Mouse (Mus musculus): Measurements from ENCODE around the gene Man1a. TPM values are rescaled to one million over a fixed set of nuclear protein-coding genes. Genes with fewer than 3 reads are reported as not detected.

Man1a gene
- polyA plus RNA-seq, 1 experiment: 48.9 TPM

GRCm38 (mm10) chr10:53915719-53916118 is 160.7 kb downstream of the Man1a start:
- DNase-seq (ENCODE audit: low spot score): no peak

DNA sequence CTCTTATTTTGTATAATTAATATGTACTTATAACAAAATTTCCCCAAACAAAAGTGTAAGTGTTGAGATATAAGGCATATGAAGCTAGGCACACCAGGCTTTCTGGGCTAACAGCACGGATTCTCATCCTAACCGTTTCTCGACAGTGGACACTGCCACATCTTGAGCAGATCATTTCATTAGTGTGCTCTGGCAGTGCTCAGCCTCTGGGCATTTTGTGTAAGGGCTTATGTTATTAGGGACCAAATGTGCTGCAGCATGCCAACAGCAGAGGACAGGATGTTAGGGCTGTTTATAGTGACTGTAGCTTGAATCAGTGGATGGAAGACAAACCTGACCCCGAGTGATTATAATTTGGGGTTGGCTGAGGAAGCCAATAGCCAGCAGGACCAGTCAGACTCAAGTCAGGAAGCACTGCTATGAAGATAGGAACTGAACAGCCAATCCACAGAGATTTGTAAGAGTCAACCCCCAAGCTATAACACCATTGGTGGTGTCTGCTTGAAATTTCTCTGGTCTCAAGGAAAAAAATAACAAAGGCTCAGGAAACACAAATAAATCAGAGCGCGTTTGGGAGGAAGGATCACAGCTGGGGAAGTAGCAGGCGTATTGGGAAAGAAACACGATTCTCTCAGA is 161.3 kb downstream of the Man1a start:
- no peak for DNase-seq (ENCODE audit: low spot score)

GRCm38 (mm10) chr10:53913546-53914312 is 162.7 kb downstream of the Man1a start:
- DNase-seq (ENCODE audit: low spot score): no peak

- DNase-seq (ENCODE audit: low spot score): no peak
Observed at GRCm38 (mm10) chr10:53889512-53889911, 186.9 kb downstream of the Man1a start.

DNA sequence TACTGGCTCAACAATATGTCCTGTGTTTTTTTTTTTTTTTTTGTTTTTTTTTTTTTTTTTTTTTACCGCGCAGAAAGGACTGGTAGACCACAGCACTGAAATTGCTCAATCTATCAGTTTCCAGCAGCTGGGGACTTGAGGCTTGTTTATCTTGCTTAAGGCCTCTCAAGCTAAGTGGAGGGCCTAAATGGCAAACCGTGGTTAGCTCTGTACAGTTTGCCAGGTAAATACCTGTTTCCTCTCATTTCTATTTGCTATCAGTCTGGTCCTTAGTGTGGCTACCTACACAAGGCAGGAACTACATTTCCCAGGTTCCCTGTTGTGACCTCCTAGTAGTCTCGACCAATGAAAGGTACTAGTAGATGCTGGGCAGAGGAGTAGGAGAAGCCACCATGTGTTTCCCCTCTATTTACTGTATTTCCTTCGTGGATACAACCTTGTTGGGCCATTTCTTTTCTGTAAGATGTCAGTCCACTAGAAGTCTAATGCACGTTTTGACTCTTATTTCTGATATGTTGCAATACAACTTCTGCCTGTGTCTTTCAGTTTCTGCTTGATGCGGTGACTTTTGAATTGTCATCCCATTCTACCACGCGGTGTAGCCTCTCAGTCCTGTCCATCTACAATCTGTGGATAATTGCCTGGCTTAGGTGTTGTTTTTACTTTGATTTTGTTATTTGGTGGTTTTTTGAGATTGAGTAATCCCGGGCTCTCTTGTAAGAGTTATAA is 187.9 kb downstream of the Man1a start:
- no peak for DNase-seq (ENCODE audit: low spot score)

DNA sequence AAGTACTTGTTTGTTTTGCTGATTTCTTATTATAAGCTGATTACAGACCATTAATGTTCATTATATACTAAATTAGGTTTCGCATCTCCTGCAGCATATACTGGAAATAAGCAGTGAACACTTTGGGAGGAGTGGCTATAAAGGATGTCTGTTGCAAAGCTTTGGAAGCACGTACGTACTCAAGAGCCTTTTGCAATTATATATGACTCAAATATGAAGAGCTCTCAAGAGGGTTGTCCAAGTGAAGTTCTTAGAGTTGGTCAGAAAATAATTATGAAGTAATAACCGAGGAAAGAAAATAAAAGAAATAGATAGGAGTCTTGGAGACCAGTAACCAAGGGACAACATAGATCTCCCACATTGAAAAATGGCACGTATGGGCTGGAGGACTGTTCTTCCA is 189.9 kb downstream of the Man1a start:
- DNase-seq (ENCODE audit: low spot score): no peak

DNA sequence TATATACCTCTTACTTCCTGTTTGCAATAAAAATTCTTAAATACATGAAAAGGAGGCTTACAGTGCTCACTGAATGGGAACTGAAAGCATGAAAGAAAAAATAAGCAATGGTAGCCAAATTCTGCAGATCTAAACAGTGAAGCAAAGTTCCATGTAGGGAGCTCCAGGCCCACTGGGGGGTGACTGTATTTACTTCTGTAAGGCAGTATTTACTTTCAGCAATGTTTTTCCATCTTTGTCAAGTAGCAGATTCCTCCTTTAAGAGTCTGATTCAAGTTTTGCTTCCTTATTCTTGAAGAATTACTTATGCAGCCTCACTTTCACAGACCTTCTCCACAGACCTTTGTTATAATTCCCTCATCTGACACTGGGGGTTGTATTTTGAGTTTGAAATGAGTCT is 195.1 kb downstream of the Man1a start:
- no peak for DNase-seq (ENCODE audit: low spot score)

GRCm38 (mm10) chr10:53875896-53876295 is 200.5 kb downstream of the Man1a start:
- no peak for DNase-seq (ENCODE audit: low spot score)

DNA sequence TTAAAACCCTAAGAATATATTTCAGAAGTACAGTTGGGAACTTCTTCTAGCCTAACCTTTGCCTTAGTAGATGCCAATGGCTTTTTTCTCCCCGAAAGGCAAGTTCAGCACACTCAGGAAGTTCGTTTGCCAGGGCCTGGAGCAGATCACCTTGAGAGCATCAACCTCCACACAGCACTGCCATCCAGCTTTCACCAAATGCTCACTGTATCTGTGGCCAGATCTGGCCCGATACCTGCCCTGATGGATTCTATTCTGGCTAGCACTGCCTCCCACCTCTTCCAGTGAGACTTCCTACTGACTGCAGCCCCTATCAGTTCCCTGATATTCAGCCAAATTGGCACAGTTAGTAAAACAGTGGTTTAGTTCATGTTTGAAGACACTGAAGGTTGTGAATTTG is 202.2 kb downstream of the Man1a start:
- no peak for DNase-seq (ENCODE audit: low spot score)

DNA sequence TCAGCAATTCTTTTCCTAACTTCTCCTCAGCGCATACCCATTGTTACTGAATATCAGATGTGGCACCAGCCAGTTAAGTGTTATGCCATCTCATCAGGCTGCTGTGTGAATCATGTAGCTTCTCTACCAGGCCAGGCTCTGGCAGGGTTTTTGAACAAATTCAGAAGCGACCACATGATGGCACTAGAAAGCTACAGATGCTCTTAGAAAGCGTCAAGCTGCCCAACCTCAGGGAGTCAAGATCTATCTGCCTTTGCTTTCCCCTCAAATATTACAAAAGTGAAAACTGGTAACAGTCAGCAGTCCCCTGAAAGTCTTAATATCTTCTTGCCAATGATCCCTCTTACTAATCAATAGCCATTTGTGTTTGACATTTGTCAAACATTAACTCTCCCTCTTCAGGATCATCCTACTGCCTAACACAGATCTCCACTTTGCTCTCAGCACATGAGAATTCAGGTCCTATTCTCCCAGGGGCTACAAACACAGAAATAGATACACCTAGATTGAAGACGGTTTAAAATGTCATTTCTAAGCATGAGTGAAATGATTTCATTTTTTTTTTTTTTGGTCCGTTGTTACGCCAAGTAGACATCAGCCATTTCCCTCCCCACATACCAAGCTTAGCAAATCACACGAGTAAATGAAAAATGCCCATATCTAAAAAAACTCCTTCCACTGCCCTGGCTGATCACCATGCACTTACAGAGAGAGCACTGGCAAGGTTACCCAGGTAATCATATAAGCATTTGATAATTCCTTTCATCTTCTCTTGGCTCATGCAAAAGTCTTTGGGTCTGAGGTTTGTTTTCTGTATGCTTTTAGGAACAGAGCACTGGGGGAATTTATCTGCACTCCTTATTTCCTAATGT is 212.7 kb downstream of the Man1a start:
- no peak for DNase-seq (ENCODE audit: low spot score)

- no peak for DNase-seq (ENCODE audit: low spot score)
Observed at GRCm38 (mm10) chr10:53859879-53860278, 216.5 kb downstream of the Man1a start.

- no peak for DNase-seq (ENCODE audit: low spot score)
Observed at GRCm38 (mm10) chr10:53859224-53859623, 217.2 kb downstream of the Man1a start.
